Mouse (Mus musculus): ENCODE results near the gene Fancf.

The Fancf gene

DNA sequence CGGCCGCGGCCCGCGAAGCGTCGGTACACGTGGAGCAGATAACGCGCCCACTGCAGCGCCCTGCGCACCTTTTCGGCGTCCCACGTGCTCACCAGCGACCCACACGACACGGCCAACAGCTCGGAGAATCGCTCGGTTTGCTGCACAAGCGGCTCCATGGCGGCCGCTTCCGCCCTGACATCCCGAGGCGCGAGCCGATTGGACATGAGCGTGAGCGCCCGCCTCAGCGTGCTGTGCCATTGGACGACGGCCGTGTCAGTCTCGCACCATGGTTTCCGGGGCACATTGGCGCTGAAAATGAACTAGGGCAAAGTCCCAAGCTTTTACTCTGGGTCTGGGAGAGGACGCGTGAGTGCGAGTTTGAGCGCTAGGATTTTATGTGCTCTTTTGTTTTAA lies at the start of gene Fancf:
Gene Fancf (minus strand): TSS at position 171 of the 396 bp plus-strand sequence.
- peak; percentile 96 for DNase-seq

DNA sequence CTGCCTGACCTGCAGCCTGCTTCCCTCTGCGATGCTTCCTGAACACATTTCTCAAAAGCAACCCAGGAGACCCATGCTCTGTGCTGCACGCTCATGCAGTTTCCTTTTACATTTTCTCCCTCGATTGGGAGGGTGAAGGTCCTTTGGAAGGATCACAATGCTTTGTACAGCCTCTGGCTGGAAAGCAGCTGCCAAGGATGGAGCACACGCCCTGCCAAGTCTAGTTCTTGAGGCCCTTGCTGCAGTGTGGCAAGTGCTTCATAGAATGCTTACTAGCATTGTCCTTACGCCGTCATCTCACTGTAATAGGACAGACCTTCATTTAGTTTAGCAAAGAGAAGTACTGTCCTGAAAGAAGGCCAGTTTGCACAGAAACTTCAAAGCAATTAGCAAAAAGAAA lies 37.0 kb upstream of the Fancf start:
- DNase-seq, result no peak

DNA sequence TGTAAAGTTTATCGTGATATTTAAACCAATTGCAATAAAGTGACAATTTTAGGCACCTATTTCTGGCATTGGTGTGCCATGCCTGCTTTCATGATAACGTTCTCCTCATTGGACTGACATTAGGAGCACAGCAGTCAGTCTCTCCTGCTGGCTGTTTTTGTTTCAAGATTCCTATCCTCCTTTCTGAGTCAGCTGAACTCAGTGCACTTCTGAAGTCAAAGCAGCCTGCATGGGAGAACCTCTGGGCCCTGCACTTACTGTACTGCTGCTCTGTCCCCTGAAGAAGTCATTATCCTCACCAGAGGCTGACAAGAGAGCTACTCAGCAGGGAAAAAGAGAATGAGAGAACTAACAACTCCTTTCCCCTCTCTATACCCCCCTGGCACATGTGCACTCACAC lies 32.9 kb upstream of the Fancf start:
- DNase-seq, result no peak

DNA sequence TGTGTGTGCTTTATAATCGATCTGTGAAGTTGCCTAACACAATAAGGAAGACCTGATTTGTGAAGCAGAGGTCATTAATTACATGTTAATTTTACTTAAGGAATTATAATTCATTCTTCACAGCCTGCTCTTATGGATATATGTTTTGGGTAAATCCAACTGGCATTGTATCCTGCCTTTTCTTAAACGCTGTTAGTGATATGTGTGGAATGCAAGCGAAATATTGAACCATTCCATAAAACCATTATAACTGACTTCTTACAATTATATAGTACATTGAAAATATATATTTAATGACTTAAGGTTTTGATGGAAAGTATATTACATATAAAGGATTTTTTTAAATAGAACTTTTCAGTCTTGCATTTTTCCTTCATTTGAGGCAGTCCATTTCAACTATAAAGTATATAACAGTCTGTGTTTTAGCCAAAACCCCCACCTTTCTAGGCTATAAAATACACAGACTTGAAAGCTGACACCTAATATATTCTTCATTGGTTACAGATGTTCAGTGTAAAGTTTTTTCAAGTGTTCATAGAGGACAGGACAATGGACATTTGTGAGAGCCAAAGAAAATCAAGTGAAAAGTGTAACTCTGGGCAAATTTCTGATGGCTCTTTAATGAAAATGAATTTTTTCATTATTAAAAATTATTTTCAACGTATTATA lies 32.2 kb upstream of the Fancf start:
- no peak for DNase-seq

DNA sequence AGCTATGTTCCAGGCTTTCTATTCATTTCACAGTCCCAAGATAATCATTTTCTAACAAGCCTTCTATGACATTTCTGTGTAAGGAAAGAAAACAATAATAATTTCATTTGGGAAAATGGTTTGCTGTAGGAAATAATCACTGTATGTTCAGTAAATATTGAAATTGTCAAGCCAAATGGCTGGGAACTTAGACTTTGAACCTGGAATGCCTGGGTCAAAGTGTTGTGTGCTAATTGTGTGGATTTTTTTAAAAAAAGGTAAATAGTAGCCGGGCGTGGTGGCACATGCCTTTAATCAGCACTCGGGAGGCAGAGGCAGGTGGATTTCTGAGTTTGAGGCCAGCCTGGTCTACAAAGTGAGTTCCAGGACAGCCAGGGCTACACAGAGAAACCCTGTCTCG lies 30.9 kb upstream of the Fancf start:
- no peak for DNase-seq

DNA sequence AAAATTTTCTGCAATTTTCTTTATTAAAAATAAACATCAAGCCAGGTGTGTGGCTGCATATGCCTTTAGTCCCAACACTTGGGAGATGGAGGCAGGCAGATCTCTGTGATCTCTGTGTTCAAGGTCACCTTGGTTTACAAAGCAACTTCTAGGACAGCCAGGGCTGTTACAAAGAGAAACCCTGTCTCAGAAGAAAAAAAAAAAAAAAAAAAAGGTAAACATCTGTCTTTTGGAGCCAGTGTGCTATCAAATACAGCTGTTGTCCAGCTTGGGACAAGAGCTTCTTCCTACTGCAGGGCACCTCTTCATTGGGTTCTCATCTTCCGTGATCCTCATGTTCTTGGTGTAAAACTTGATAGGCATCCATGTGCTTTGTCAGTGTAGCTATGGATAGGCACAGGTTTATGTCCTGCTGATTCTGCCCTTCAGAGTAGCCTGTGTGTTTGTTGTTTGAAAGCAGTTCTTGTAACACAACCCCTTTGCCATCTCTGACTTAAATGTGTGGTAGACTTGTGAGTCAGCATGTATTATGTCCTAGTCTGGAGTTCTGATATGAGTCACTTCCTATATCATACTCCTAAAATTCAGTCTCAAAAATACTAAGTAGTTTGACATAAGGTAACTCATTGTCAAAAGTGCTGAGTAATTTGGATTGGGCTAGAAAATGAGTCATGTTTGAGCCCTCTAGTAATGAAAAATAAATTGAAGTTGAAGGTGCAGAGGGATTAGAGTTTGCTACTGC lies 30.3 kb upstream of the Fancf start:
- DNase-seq, result no peak

DNA sequence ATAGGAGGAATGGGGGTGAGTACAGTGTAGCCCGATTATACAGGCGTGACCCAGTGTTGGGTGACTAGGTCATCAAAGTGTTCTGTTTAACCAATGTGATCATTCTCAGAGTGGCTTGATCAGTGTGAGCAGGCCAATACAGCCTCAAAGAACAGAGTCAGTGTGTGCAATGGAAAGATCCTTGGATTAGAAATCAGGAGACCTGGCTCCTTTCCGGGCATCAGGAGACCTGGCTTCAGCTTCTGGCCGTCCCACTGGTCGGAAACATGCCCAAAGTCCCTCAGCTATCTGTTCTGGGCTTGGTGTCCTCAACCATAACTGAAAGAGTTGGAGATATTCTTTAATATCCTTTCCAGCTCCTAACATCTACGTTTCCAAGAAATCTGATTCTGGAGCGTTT lies 27.5 kb upstream of the Fancf start:
- DNase-seq, result no peak

DNA sequence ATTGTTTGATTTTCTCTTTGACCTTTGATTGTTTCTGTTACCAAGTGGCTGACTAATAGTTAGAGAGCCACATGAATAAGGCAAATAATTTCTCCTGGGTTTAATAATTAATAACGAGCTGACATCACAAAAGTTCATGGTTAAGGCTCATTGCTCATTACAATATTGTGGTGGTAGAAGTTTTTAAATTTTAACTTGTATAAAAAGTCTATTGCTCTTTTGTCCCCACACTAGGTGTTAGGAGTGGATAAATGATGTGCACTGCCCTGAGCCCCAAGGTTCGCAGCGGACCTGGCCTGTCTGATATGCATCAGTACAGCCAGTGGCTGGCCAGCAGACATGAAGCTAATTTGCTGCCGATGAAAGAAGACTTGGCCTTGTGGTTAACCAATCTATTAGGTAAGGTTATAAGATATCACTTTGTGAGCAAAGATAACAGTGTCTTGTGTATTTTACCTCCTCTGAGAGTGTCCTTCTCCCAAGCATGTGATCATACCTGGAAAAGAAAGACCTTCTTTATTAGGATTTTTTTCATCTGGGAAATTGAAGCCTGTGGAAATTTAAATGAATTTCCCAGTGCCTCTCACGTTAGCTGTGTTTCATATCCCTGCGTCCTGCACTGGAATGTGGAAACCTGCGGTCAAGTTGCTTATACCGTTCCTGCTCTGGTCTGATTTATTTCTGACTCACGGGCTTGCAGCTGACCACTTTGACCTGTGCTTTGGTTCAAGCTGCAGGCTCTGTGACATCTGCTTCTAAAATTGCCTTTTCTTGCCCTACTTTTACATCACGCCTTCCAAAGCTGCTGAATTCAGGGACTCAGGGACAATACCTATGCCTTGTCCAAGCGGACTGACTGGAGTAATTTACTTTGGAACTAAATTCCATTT lies 25.9 kb upstream of the Fancf start:
- no peak for DNase-seq

DNA sequence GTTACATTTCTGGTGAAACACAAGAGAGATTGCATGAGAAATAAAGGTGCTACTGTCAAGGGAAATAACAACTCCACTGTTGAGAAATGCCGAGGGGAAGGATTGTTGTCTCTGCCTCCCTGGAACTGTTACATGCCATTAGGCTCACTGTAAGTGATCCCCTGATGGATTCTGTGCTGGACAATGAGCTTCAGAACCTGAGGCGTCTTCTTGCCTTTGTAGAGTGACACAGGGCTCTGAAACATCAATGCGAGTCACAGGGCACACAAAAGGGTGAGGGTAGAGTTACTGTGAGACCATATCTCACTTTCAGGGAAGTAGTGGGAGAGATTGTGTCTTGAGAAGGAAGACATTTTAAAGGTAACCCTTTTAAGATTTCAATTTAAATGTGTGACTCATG lies 23.3 kb upstream of the Fancf start:
- no peak for DNase-seq

DNA sequence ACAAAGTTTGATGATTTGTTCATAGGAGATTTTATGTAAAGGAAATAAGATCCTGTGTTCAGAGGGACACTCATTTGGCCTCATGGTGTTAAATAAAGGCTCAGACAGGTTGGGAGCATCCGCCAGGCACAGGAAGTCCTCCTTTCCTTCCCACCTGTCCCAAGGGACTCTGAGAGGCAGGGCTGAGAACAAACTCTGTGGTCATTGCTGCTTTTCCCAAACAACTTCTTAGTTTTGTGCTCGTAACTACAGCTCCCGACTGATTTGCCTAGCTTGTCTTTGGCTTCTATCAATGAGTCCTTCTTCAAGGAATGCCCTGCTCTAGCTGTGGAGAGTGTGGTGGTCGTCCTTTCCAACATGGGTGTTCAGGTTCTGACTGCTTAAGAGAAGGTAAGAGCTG lies 18.1 kb upstream of the Fancf start:
- no peak for DNase-seq

DNA sequence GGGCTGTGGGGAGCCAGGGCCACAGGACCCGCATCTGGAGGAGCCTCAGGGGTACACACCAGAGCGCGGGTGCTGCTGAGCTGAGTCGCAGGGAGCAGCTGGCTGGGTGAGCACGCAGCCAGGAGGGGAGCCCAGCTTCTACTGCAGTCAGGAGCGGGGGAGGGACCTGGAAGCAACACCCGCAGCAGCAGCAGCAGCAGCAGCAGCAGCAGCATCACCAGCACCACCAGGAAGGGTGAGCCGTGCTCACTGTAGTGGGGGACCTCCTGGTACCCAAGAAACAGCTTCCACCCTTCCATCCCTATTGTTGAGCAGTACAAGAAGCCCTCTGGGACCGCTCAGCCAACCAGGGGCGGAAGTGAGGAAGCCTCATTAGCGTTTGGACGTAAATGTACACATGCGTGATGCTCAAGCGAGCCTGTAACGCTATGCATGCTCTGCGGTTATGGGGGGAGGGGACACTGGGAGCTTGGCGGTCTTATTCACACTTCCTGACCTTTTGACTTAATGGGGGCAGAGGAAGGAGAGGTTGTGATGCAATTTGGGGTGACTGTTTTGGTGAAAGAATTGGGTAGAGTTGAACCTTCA lies 17.2 kb upstream of the Fancf start:
- peak; percentile 47 for DNase-seq

DNA sequence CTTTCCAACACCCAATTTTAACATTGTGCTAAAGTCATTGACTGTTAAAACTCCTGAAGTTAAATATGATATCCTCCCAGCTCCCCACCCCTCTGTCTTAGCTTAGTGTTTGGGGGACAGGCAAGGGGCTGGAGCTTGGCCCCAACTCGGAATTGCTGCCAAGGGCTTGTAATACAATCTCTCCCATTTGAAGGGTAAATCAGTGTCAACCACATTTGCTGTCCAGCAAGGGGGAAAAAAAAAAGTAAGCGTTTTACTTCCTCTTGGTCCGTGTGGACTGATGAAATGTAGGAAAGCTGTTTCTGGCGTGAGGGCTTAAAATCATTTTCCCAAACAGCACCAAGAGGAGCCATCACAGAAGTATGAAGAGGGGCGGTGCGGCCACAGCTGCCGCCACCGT lies 16.7 kb upstream of the Fancf start:
- DNase-seq, result no peak

DNA sequence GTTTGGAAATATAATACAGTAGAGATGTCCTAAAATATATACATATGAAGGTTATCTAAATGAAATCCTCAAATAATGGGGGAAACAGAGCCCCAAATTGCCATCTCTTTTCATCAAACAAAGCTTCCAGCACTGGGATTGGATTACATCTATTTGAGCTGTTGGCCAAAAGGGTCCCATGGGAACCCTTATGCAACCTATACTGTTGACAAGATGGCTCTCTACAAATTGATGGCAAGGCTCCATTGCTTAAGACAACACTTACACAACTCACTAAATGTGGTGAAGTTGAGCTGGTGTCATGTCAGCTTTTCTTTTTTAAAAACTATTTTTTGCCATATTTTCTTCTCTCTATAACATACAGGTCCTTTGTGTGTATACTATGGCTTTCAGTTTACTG lies 14.2 kb upstream of the Fancf start:
- DNase-seq, result no peak

DNA sequence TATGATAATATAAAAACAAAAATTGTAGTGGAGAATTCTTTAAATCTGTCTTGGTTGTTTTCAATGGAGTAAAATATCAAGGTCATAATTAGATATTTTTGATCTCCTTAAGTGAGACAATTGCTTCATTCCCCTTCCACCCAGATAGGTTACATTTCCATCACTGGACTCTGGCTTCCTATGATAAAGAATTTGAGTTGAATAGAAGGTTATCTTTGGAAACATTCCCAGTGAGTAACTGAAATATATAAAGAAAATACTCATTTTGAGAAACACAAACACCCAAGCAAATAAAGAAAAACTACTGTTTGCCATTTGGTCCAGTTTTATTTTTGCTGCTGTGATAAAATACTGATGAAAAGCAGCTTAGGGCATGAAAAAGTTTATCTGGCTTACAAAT lies 10.5 kb upstream of the Fancf start:
- DNase-seq, result no peak

DNA sequence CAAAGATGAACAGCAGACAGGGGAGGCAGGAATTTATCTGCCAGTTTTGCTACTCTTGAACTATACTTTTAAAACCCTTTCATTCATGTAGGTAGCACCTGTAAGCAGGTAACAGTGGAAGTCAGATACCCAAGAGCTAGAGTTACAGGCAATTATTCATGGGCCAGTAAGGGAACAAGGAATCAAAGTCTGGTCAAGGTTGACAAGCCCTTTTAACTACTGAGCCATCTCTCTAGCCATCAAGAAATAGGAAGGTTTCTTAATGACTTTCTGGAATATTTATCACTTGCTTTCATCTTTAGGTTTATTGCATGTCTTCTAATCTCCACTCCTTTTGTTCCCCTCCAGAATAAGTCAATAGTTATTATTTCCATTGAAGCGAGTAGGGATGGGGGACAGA lies 10.0 kb upstream of the Fancf start:
- DNase-seq, result no peak

DNA sequence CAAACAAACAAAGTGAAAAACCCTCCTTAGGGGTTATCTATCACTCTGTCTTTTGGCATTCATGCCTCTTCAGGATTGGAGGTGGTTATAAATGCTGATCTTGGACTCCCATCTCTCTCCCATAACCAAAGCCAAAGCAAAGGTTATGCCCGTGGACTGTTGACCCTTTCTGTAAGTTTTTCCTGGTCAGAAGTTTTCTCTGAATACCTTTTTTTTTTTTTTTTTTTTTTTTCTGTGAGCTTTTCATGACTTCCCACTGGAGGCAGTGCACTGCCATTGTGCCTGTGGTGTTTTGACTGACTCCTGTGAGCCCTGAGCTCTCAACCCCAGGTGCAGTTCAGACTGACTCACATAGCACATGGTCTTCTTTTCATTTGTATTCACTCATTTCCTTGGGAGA lies 5.9 kb upstream of the Fancf start:
- no peak for DNase-seq

DNA sequence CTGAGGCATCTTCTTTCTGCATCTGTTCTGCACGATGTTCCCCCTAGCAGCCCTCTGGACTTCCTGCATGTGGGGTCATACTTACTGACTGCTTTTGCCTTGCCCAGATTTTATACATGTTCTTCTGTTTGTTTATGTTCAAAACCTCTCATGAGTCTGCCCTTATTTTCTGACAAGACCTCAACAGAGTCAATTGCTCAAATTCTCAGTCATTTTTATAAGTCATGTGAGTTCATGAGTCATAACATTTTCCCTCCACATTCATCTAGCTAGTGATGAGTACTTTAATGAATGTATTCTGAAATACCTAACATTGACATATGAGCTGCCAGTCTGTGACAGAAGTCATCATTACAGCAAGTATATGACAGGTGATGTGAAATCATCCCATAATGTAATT lies 3.3 kb upstream of the Fancf start:
- no peak for DNase-seq

DNA sequence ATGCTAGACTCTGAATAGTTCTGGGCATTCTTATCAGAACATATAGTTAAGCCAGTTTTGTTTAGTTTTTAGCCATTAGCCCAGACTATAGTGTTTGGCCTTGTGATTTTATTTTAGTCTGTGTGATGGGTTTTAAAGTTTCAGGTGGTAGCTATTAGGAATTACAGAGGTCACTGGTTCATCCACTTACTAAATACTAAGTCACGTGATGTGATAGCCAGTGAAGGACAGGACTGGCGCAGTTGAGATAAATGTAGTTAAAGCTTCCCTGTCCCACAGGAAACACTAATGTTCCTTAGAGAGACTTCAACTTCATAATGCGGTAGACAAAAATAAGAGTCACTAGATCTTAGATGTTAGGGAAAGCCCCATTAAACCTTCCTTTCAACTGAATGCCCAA lies 775 bp upstream of the Fancf start:
- no peak for DNase-seq

DNA sequence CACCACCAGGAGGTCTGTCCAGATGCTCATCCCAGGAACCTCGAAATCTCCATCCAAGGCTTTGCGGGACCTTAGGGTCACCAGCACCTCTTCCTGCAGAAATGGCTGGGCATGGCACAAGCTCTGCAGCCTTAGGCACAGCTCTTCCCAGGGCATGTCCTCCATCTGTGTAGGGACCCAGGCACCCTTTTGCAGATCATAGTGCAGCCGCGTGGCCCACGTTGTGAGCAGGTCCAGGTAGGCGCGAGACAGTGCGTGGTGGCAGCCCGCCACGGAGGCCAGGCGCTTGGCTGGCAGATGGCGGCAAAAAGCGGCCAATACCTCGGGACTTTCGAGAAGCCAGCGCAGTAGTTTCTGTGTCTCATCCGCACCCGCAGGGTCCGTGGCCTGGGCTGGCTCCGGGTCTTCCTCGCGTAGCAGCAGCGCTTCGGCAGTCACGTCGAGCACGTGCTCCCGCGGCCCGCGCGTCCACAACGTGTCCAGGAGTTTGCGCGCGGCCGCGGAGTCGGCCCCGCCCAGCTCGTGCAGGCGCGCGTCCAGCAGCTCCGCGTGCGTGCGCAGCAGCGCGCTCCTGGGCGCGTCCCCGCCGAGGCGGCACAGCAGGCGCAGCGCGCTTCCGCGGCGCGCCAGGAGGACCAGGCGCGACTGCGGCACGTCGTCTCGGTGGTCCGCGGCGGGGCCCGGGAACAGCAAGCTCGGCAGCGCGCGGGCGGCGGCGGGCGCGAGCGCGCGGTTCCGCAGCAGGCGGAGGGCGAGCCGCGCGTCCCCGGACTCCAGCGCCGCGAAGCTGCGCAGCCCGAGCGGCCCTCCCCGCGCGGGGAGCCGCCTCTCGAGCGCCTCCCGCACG lies 594 bp downstream of the Fancf start, which contains the start of gene Gas2:
Gene Gas2 (plus strand): TSS at position 766 of the 847 bp plus-strand sequence.
- peak; percentile 90 for DNase-seq

DNA sequence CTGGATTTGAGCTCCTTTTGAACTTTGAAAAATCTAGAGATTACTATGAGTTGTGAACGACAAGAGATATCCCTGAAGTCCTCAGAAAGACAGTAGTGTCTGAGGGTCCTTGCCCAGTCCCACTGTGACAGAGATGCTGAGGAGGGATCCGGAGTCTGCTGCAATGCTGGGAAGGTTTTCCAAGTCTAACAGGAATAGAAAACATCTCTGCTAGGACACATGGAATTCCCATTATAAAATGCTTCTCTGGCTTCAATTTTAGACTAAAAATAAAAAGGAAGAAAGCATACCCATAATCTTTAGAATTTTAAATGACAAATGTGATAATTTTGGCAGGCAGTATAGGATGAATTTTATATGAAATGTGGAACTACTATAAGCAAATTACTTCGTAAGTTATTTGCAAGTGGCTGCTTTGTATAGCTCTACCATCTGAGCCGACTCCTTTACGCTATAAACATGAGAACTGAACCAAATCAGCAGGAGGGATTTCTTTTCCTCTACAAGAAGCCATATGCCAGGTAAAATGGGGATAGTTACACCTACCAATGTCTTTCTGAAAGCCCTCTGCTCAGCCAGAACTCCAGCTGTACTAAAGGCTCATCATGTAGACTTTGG lies 10.1 kb downstream of the Fancf start:
- no peak for DNase-seq

DNA sequence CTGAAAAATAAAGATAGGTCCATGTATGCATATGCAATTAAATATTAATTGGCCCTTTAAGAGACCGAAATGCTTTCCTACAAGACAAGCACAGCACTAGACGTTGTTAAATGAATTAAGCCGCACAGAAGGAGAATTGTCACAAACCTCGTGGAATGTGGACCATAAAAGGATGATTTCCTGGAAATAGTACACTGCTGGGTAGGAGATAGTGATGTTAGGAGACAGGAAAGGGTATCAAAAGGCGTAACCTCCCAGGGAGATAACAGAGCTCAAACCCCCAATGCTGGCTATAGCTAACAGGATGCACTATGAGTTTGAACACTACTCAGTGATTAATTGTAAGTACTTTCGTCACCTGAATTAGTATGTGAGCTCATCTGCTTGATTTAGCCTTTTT lies 11.2 kb downstream of the Fancf start:
- peak; percentile 4 for DNase-seq

DNA sequence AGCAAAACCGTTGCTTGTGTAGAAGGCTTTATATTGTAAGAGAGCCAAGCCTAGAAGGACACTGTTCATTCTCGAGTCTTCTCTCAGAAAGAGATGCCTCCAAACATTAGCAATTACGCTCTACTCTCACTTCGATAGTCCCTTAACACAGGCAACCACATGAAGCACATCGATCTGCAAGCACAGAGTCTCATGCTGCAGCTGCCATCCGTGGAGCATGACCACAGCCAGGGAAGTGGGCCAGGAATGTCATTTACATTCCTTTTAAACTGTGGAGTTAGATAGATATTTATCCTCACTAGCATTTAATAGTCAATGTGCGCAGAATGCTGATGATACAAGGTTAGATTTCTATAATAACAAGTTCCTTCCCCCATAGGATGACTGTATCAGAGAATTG lies 21.6 kb downstream of the Fancf start:
- DNase-seq, result no peak

All from liver (tissue).